Mouse (Mus musculus) limb, embryonic 10.5 days (tissue): ENCODE data around the gene Ccdc124. TPM values are rescaled to one million over a fixed set of nuclear protein-coding genes. Genes with fewer than 3 reads are reported as not detected.

Source experiments
- DNase-seq: peaks from one replicate; pipeline ENCODE4 v3.0.0-alpha.2; 2017; ENCODE audit warnings: low spot score
- H3K27ac ChIP-seq: fragments of 300-500 bp; sonication (generic); 2 replicates; pipeline ENCODE4 v1.5.1; 2016; ENCODE audit warnings: mild to moderate bottlenecking
- H3K27me3 ChIP-seq: fragments of 300-500 bp; sonication (generic); 2 replicates; pipeline ENCODE4 v1.6.1; 2016; ENCODE audit warnings: low read depth, mild to moderate bottlenecking; ENCODE audit not compliant: poor library complexity, severe bottlenecking
- H3K36me3 ChIP-seq: fragments of 300-500 bp; sonication (generic); 2 replicates; pipeline ENCODE4 v1.6.1; 2016; ENCODE audit warnings: mild to moderate bottlenecking, moderate library complexity
- H3K4me1 ChIP-seq: fragments of 300-500 bp; sonication (generic); 2 replicates; pipeline ENCODE4 v1.6.1; 2016
- H3K4me3 ChIP-seq: fragments of 300-500 bp; sonication (generic); 2 replicates; pipeline ENCODE4 v1.5.1; 2016; ENCODE audit warnings: mild to moderate bottlenecking, moderate library complexity
- H3K9me3 ChIP-seq: fragments of 300-500 bp; sonication (generic); replicated peaks from 2 replicates; pipeline ENCODE4 v1.6.1; 2016; ENCODE audit warnings: mild to moderate bottlenecking
- WGBS: fragments of 180-500 bp; shearing (Covaris S2); methylation state at CpG from one replicate; pipeline ENCODE4 v1.1.7; 2016; 5-methylcytosine and 5-hydroxymethylcytosine counted together
- polyA plus RNA-seq: library from polyadenylated mRNA; unstranded; fragments of >200 nt; fragmentation: Nextera tagmentation; extraction: Ambion mirVana; gene quantifications from 2 replicates; pipeline ENCODE4 v1.2.1, GENCODE M21; 2016

The Ccdc124 gene
- polyA plus RNA-seq, 1 experiment from 2014 or later: 174 TPM

DNA sequence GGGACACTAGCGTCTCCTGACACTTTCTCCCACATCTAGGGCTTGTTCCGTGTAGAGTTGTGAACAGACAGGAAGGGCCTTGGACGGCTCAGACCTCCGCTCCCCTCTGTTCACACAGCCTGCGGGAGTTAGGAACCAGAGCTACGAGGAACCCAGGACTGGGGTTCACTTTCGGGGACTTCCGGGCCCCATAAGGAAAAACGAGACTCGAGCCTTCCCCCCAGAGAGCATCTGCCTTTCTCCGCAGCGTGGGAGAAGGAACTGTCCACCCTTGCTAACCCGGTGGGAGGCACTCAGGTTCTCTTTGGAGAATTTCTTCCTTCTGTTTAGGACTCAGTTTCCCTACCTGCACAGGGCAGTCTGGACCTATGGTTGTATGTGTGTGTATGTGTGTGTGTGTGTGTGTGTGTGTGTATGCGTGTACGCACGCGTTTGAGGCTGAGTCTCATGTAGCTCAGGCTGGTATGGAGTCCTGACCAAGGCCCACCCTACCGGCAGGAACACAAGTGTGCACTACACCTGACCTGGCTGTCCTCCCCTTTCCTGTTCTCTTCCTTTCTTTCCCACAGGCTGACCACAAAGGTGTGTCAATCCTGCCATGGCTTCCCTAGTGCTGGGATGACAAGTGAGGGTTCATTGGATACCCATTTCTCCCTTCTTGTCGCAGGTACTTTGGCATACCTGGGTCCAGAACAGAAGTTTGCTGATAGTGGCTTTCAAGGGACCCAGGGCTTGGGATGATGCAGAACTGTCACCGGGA, 19.3 kb upstream of the Ccdc124 start:
- H3K4me3 ChIP-seq: peak overlapping the region; percentile 46
- no peak for DNase-seq
- WGBS: 24% methylated on average over 20 of the region's 20 CpGs
- H3K27ac ChIP-seq: no peak overlapping the region
- H3K36me3 ChIP-seq: peaks cover 39% of the 10 kb centered on the region
- no peaks in the 10 kb centered on the region for H3K9me3 ChIP-seq
- H3K4me1 ChIP-seq: peaks cover 37% of the 10 kb centered on the region
- peaks cover 69% of the 10 kb centered on the region for H3K27me3 ChIP-seq

DNA sequence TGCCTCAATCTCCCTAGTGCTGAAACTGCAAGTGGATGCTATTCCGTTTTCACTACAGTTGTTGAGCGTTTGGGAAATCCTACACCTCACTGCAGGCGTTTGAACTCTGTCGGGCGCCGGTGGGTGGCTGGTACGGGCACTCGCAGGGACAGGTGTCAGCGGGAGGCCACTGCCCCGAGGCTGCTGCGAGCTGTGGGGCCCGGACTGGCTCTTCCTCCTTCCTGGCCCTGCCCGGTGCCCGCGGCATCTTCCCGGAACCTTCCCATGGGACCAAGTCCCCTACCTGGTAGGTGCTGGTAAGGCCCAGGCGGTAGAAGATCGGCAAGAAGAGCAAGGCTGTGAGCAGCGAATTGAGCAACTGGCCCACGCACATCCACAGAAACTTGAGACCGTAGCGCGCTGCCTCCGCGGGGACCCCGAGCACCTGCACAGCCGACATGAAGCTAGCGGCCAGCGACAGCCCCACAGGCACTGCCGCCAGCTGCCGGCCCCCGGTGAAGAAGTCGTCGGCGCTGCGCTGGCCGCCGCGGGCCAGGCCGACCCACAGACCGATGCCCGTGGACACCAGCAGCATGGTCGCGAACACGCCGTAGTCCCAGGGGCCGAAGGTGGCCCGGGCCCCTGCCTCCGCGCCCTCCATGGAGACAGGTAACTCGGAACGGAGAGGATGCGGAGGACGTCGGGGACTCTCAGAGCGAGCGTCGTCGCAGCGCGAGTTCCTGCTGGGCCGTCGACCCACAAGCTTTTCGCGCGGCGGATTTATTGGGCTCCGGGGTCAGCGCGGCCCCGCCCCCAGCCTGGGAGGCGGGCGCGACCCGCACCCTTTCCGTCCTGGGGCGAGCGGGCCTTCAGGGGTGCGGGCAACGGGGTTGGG, 18.5 kb upstream of the Ccdc124 start, which contains the start of gene Slc5a5:
TSS of gene Slc5a5 (minus strand) at position 736 of the 874 bp plus-strand sequence.
- Histone ChIP-seq H3K27me3 (peaks cover 76% of the 10 kb centered on the region), H3K27ac (no peak within 1 kb of the TSS), H3K9me3 (no peaks in the 10 kb centered on the region), H3K4me1 (peaks cover 41% of the 10 kb centered on the region), H3K36me3 (peaks cover 39% of the 10 kb centered on the region), H3K4me3 (peak within 1 kb of the TSS; percentile 46)
- DNase-seq: peak; percentile 60
- WGBS: 2% methylated on average over 80 of the region's 80 CpGs

DNA sequence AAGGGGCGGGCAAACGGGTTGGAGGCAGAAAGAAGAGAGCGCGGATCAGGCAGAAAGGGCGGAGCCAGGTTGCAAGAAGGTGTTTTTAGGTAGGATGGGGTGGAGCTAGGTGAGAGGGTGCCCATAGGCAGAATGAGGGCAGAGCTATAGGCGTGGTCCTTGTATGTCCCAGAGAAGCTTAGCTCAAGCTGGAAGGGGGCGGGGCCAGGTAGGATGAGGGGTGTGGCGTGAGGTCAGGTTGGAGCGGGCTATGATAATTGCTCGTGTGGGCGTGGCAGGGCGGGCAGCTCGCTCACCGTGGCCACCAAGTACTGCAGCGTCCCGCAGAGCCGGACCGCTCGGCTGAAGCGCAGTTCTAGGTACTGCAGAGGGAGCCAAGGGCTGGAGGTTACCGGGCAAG, 17.6 kb upstream of the Ccdc124 start:
- 4% methylated on average over 21 of the region's 21 CpGs for WGBS
- peak overlapping the region; percentile 31 for H3K4me3 ChIP-seq
- peaks cover 37% of the 10 kb centered on the region for H3K36me3 ChIP-seq
- no peaks in the 10 kb centered on the region for H3K9me3 ChIP-seq
- no peak overlapping the region for H3K27ac ChIP-seq
- H3K27me3 ChIP-seq: peaks cover 77% of the 10 kb centered on the region
- H3K4me1 ChIP-seq: peaks cover 40% of the 10 kb centered on the region
- DNase-seq: peak; percentile 64

DNA sequence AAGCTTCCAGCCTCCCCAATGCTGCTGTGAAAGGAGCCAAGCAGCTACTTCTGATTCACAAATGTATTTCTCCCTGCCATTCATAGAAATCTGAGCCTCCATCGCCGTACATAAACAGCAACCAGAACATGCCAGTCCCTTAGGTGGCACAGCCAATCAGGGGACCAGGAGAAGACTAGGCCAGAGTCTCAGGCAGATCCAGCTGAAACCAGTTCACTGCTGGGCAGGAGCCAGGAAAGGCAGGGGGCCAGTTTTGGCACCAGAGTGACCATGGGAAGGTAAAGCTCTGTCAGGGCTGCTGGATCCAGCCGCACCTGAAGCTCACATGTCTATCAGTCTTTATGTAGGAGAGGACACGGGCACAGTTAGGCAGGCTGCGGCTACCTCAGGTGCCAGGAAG, 16.9 kb upstream of the Ccdc124 start:
- Histone ChIP-seq H3K27ac (no peak overlapping the region), H3K36me3 (peaks cover 30% of the 10 kb centered on the region), H3K4me3 (no peak overlapping the region), H3K4me1 (peaks cover 34% of the 10 kb centered on the region), H3K9me3 (no peaks in the 10 kb centered on the region), H3K27me3 (peaks cover 84% of the 10 kb centered on the region)
- 88% methylated on average over 5 of the region's 5 CpGs for WGBS
- no peak for DNase-seq

DNA sequence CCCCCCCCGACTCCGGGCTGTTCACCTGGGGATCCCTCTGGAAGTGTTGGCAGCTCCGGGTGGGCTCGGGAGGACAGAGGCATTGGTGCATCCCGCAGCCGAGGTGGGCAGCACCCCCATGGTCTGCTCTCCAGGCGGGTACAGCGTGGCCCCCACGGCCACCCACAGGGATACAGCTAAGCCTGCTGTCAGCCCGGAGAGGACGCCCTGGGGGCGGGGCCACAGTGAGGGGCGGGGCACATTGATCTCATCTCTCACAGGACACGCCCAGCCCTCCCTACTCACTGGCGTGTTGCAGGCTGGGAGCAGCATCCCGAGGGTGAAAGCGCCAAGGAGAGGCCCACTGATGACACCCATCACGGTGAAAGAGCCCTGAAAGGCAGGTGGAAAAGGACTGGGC, 13.9 kb upstream of the Ccdc124 start:
- peak; percentile 50 for DNase-seq
- Histone ChIP-seq H3K36me3 (0 out of 2 replicates have a peak, but pooled peaks cover 2% of the 10 kb centered on the region), H3K4me3 (peak overlapping the region; percentile 21; the same call in 1 of the 2 replicates), H3K27ac (no peak overlapping the region), H3K4me1 (peaks cover 18% of the 10 kb centered on the region), H3K9me3 (no peaks in the 10 kb centered on the region), H3K27me3 (peaks cover 60% of the 10 kb centered on the region)
- WGBS: 5% methylated on average over 18 of the region's 18 CpGs

DNA sequence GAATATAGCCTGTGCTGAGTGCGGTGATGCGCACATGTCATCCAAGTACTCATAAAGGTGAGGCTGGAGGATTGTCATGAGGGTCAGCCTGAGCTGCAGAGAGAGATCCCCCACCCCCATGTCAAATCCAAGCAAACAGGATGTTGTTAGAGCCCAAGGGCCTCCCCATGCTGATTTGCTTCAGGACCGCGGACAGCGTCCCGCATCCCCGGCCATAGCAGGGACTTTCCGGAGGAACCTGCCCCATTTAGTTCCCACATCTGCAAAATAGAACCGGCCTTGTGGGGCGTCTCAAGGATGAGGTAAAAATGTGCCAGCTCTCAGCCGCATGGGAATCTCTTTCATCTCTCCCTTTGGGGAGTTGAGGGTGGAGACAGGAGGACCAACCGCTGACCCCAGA, 11.9 kb upstream of the Ccdc124 start:
- Histone ChIP-seq H3K36me3 (0 out of 2 replicates have a peak, but pooled peaks cover 2% of the 10 kb centered on the region), H3K4me1 (peaks cover 8% of the 10 kb centered on the region), H3K4me3 (no peak overlapping the region), H3K9me3 (no peaks in the 10 kb centered on the region), H3K27me3 (peaks cover 40% of the 10 kb centered on the region), H3K27ac (no peak overlapping the region)
- DNase-seq: peak; percentile 76
- 12% methylated on average over 12 of the region's 12 CpGs for WGBS

DNA sequence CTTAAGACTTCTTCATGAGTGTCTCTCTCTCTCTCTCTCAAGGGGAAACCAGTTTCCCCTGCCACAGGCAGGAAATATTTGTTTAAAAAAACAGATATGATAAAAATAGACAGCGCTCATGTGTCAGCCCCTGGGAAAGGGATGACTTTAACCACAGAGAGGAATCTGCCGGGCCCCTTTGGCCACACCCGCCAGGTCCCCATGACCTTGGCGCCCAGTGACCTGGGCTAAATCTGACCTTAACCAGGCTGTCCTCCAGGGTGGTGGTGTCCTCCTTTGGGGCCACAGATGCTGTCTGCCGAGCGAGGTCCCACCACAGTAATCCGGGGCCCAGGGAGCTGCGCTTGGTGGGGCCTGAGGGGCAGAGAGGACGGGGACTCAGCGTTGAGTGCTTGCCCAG, 10.9 kb upstream of the Ccdc124 start:
- H3K27ac ChIP-seq: no peak overlapping the region
- H3K9me3 ChIP-seq: no peaks in the 10 kb centered on the region
- peaks cover 31% of the 10 kb centered on the region for H3K27me3 ChIP-seq
- H3K4me3 ChIP-seq: no peak overlapping the region
- peaks cover 18% of the 10 kb centered on the region for H3K4me1 ChIP-seq
- no peak for DNase-seq
- 95% methylated on average over 10 of the region's 10 CpGs for WGBS
- 0 out of 2 replicates have a peak, but pooled peaks cover 2% of the 10 kb centered on the region for H3K36me3 ChIP-seq

DNA sequence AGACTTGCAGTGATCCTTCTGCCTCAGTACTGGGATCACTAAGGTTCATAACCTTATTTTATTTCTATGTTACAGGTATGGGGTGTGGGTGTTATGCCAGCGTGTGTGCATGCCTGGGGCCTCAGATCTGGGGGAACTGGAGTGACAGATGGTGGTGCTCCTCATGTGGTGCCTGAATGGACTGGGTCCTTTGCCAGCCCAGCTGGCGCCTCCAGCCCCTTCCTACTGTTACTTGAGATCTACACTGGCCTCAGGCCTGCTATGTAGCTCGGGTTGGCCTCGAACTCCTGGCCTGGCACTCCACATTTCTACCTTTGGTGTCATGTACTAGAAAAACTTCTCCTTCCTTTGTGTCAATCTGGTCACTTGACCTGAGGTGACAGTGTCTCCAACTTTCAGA, 10.5 kb upstream of the Ccdc124 start:
- Histone ChIP-seq H3K9me3 (no peaks in the 10 kb centered on the region), H3K36me3 (0 out of 2 replicates have a peak, but pooled peaks cover 1% of the 10 kb centered on the region), H3K27ac (no peak overlapping the region), H3K27me3 (peaks cover 26% of the 10 kb centered on the region), H3K4me1 (peaks cover 21% of the 10 kb centered on the region), H3K4me3 (no peak overlapping the region)
- 84% methylated on average over 4 of the region's 4 CpGs for WGBS
- no peak for DNase-seq

DNA sequence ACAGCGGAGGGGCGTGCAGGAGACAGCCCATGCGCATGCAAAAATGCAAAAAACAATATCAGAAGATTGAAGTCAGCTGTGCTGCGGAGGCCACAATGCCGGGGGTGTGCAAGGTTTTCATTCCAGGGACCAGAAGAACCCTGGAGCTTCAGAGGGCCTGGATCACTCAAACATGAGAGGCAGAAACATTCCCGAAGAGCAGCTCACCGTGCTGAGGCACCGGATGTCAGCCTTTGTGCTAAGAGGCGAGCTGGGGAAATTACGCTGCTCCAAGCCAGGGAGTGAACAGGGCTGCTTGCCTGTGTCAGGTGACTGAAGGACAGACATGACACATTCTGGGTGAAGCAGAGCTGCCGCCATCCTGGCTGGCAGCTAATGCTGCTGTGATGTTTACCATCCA, 6.8 kb upstream of the Ccdc124 start:
- Histone ChIP-seq H3K4me1 (peaks cover 16% of the 10 kb centered on the region), H3K9me3 (no peaks in the 10 kb centered on the region), H3K27me3 (no peaks in the 10 kb centered on the region), H3K27ac (peak overlapping the region; percentile 0; the same call in 1 of the 2 replicates), H3K4me3 (no peak overlapping the region), H3K36me3 (no peaks in the 10 kb centered on the region)
- WGBS: 24% methylated on average over 11 of the region's 11 CpGs
- no peak for DNase-seq

DNA sequence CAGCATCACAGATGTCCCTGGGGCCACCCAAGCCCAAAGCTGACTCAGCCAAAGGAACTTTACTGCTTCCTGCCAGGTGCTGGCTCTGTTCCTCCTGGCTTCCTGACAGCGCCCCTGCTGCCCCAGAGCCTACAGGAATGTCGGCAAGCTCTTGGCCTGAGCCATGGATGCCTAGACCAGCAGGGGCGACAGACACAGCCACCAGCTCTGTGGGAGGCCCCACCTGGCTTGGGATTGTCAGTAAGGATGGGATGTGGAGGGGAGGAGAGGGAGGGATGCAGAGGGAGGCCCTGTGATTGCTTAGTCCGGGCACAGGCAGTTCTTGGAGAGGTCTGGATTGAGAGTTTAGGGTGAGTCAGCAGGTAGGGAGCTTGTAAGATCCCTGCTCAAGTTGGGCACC, 6.4 kb upstream of the Ccdc124 start:
- WGBS: 6% methylated on average over 4 of the region's 4 CpGs
- no peak for DNase-seq
- Histone ChIP-seq H3K4me1 (peaks cover 16% of the 10 kb centered on the region), H3K9me3 (no peaks in the 10 kb centered on the region), H3K27me3 (no peaks in the 10 kb centered on the region), H3K4me3 (no peak overlapping the region), H3K36me3 (no peaks in the 10 kb centered on the region), H3K27ac (peak overlapping the region; percentile 0; the same call in 1 of the 2 replicates)

DNA sequence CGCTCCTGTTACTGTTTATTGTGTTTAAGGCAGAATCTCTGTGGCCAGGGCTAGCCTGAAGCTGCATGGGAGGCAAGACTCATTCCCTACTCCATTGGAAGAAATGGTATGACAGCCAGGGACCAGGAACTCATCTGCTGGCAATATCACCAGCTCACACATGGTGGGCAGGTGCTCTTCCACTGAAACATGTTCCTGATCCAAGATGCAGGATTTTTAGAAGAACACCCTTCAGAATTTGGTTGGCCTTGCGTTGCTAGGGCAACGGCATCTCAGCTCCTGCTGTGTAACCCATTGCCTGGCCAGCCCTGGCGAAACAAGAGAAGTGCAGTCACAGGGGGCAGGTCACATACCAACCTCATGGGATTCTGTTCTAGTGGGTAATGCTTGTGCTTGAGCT, 5.8 kb upstream of the Ccdc124 start:
- 61% methylated on average over 4 of the region's 4 CpGs for WGBS
- Histone ChIP-seq H3K27ac (no peak overlapping the region), H3K4me3 (no peak overlapping the region), H3K27me3 (no peaks in the 10 kb centered on the region), H3K4me1 (peaks cover 16% of the 10 kb centered on the region), H3K36me3 (no peaks in the 10 kb centered on the region), H3K9me3 (no peaks in the 10 kb centered on the region)
- DNase-seq: no peak

DNA sequence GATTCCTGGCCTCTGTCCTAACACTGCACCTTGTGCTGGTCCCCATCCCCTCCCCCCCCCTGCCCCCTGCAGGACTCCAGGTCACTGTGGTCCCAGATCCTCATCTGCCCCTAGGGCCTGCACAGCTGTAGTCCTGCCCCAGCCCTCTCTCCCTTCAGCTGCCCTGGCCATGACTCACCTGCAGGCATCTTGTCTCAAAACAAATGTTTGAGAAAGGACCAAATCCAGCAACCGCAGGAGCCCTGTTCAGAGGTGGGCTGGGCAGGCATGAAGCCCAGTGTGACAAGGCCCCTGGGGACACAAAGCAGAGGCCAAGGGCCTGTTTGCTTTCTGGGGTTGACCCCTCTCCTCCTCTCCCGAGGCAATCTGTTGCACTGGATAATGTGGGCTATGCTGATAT, 4.4 kb upstream of the Ccdc124 start:
- Histone ChIP-seq H3K4me1 (peaks cover 16% of the 10 kb centered on the region), H3K9me3 (no peaks in the 10 kb centered on the region), H3K36me3 (no peaks in the 10 kb centered on the region), H3K4me3 (no peak overlapping the region), H3K27ac (no peak overlapping the region), H3K27me3 (no peaks in the 10 kb centered on the region)
- WGBS: 53% methylated on average over 2 of the region's 2 CpGs
- no peak for DNase-seq

DNA sequence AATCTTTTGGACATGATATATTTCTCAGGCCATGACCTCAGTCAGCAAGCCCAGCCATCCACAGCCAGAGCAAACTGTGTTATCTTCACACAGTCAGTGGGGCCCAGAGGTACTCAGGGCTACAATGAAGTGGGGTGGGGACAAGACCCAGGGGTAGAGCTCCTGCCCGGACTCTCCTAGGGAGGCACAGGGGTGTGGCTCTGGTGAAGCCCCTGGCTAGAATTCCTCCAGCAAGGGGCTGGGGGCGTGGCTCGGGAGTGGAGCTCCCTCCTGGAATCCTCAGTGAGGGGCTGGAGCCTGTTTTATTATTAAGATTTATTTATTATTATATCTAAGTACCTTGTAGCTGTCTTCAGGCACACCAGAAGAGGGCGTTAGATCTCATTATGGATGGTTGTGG, 2.6 kb upstream of the Ccdc124 start:
- Histone ChIP-seq H3K9me3 (no peaks in the 10 kb centered on the region), H3K27ac (no peak overlapping the region), H3K4me1 (peaks cover 28% of the 10 kb centered on the region), H3K4me3 (no peak overlapping the region), H3K36me3 (no peaks in the 10 kb centered on the region), H3K27me3 (no peaks in the 10 kb centered on the region)
- WGBS: 68% methylated on average over 4 of the region's 4 CpGs
- no peak for DNase-seq
